Mouse (Mus musculus): ENCODE results near the gene 4833427G06Rik. TPM values are rescaled to one million over a fixed set of nuclear protein-coding genes. Genes with fewer than 3 reads are reported as not detected.

Gene 4833427G06Rik
- polyA plus RNA-seq, 1 experiment = not detected

DNA sequence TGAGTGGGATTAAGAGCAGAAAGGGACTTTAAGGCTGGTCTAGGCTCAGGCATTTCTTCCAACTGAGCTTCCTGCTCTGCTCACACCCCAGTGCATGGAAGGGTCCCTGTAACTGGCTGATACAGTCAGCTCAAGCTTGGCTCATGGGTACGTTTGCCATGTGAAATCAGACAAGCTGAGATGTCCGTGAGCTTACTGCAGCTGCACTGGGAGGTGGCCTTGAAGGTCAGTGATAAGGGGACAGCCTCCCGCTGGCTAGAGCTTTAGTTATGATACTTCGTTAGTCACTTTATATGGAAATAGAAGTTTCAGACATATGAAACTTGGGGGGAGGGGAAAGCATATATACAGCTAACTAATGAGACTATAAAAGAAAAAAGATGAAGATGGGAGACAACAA is 31.1 kb downstream of the 4833427G06Rik start:
- TF ChIP-seq POLR2A (IDR thresholded peaks at IDR 0.05; ENCODE audit: low read depth, low read length) = no peak
- no peak for TF ChIP-seq CTCF (conservative IDR thresholded peaks at IDR 0.05; ENCODE audit: insufficient read depth, insufficient read length, low read depth, low read length)
- WGBS = 91% methylated on average over 4 of the region's 4 CpGs
- no peak for DNase-seq
- Histone ChIP-seq H3K36me3 (ENCODE audit: control insufficient read depth, insufficient read depth, low read length) (no peaks in the 10 kb centered on the region), H3K27me3 (replicated peaks; ENCODE audit: control insufficient read depth, insufficient read depth, low read length) (no peaks in the 10 kb centered on the region), H3K4me3 (ENCODE audit: insufficient read depth, low read depth, low read length) (no peak overlapping the region), H3K27ac (ENCODE audit: insufficient read depth, low read depth, low read length) (no peak overlapping the region), H3K4me1 (ENCODE audit: control insufficient read depth, insufficient read depth, low read length) (no peaks in the 10 kb centered on the region)

DNA sequence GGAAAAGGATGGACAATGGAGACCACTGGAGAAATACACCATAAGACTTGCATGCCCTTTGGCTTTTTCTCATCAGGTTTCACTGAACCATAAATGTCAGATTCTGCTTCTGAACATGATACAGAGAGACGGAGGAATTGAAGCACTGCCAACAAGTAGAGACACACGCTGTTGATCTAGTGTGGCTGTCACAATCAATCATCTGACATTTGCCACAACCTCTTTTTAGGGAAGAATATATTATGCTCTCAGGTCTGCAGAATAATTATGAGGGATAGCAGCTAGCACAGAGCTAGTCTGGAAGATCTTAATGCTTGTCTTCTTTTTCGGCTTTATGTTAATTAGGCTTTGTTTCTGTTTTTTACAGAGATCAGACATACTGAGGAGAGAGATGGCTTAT is 33.7 kb downstream of the 4833427G06Rik start:
- no peak overlapping the region for H3K4me3 ChIP-seq (ENCODE audit: insufficient read depth, low read depth, low read length)
- 40% methylated on average over 3 of the region's 3 CpGs for WGBS
- no peaks in the 10 kb centered on the region for H3K27me3 ChIP-seq (replicated peaks; ENCODE audit: control insufficient read depth, insufficient read depth, low read length)
- no peaks in the 10 kb centered on the region for H3K4me1 ChIP-seq (ENCODE audit: control insufficient read depth, insufficient read depth, low read length)
- TF ChIP-seq CTCF (conservative IDR thresholded peaks at IDR 0.05; ENCODE audit: insufficient read depth, insufficient read length, low read depth, low read length) (no peak), POLR2A (IDR thresholded peaks at IDR 0.05; ENCODE audit: low read depth, low read length) (no peak)
- no peak for DNase-seq
- H3K27ac ChIP-seq (ENCODE audit: insufficient read depth, low read depth, low read length) = no peak overlapping the region
- H3K36me3 ChIP-seq (ENCODE audit: control insufficient read depth, insufficient read depth, low read length) = no peaks in the 10 kb centered on the region

DNA sequence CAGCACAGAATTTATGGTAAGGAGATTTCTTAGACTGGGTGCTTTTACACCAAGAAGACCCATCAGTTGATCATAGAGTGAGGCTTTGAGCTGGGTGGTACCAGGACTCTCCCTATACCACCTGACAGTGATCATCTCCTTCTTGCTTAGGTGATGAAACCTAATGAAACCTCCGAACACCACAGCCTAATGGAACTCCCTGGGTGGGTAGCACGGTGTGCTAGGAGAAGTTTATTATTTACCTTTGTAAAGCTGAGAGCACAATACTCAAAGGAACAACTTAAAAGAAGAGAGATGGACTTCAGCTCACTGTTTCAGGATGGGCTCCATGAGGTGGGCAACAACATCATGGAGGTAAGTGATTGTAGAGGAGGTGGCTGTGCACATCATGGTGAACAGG is 41.3 kb downstream of the 4833427G06Rik start, which contains the start of gene Btg4:
Btg4 (plus strand) TSS at position 301 of the 400 bp plus-strand sequence.
- Histone ChIP-seq H3K27me3 (replicated peaks; ENCODE audit: control insufficient read depth, insufficient read depth, low read length) (no peaks in the 10 kb centered on the region), H3K36me3 (ENCODE audit: control insufficient read depth, insufficient read depth, low read length) (no peaks in the 10 kb centered on the region), H3K4me3 (ENCODE audit: insufficient read depth, low read depth, low read length) (no peak within 1 kb of the TSS), H3K4me1 (ENCODE audit: control insufficient read depth, insufficient read depth, low read length) (no peaks in the 10 kb centered on the region), H3K27ac (ENCODE audit: insufficient read depth, low read depth, low read length) (no peak within 1 kb of the TSS)
- DNase-seq = no peak
- 86% methylated on average over 2 of the region's 2 CpGs for WGBS
- TF ChIP-seq CTCF (conservative IDR thresholded peaks at IDR 0.05; ENCODE audit: insufficient read depth, insufficient read length, low read depth, low read length) = no peak
- no peak for TF ChIP-seq POLR2A (IDR thresholded peaks at IDR 0.05; ENCODE audit: low read depth, low read length)

GRCm38 (mm10) chr9:51058951-51059521 is 42.8 kb downstream of the 4833427G06Rik start:
- Histone ChIP-seq H3K27ac (ENCODE audit: insufficient read depth, low read depth, low read length) (no peak overlapping the region), H3K4me1 (ENCODE audit: control insufficient read depth, insufficient read depth, low read length) (no peaks in the 10 kb centered on the region), H3K36me3 (ENCODE audit: control insufficient read depth, insufficient read depth, low read length) (no peaks in the 10 kb centered on the region), H3K27me3 (replicated peaks; ENCODE audit: control insufficient read depth, insufficient read depth, low read length) (no peaks in the 10 kb centered on the region), H3K4me3 (ENCODE audit: insufficient read depth, low read depth, low read length) (no peak overlapping the region)
- TF ChIP-seq POLR2A (IDR thresholded peaks at IDR 0.05; ENCODE audit: low read depth, low read length) = no peak
- no peak for TF ChIP-seq CTCF (conservative IDR thresholded peaks at IDR 0.05; ENCODE audit: insufficient read depth, insufficient read length, low read depth, low read length)
- DNase-seq = no peak
- WGBS = 78% methylated on average over 4 of the region's 4 CpGs

DNA sequence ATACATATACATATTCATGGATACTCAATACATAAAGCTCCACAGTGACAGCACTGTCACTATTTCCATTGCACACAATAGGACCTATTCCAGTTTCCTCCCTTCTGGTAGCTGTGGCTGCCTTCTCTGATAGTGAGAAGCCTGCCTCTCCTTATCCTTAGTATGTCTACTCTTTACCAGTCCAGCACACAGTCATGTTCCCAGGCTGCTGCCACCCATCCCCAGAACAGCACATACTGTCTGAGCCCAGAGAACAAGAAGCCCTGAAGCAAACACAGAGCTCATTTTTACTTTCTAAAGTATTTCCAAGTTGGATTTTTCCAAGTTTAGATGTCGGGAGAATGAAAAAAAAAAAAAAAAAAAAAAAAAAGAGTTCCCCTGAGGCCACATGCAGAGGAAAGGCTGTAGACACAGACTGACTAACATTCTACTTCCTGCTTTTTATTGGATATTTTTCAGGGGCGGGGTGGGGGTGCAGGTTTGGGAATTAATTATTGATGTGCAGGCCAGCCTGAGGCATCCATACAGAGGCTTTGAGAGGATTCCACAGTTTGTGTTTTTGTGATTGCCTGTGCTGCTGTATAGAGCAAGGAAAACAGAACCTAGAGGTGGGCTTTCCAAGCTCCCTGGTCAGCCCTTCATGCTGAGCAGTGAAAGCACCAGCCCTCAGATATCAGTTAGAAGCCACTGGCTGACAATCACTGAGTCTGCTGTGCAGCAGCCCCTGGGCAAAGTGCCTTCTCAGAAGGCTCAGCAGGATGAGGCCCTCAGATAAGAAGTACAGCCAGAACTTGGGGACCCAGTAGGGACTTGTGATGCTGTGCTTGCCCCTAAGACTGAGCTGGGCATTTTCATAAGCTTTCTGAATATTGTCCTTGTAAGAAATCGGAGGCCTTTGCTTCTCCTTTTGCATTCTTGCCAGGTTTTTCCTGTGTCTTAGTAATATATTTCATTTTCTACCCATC is 45.2 kb downstream of the 4833427G06Rik start:
- no peak overlapping the region for H3K4me3 ChIP-seq (ENCODE audit: insufficient read depth, low read depth, low read length)
- peak overlapping the region; percentile 82 for H3K27ac ChIP-seq (ENCODE audit: insufficient read depth, low read depth, low read length)
- TF ChIP-seq CTCF (conservative IDR thresholded peaks at IDR 0.05; ENCODE audit: insufficient read depth, insufficient read length, low read depth, low read length) (no peak), POLR2A (IDR thresholded peaks at IDR 0.05; ENCODE audit: low read depth, low read length) (no peak)
- no peaks in the 10 kb centered on the region for H3K4me1 ChIP-seq (ENCODE audit: control insufficient read depth, insufficient read depth, low read length)
- 53% methylated on average over 3 of the region's 3 CpGs for WGBS
- peak; percentile 38 for DNase-seq
- no peaks in the 10 kb centered on the region for H3K36me3 ChIP-seq (ENCODE audit: control insufficient read depth, insufficient read depth, low read length)
- no peaks in the 10 kb centered on the region for H3K27me3 ChIP-seq (replicated peaks; ENCODE audit: control insufficient read depth, insufficient read depth, low read length)

GRCm38 (mm10) chr9:51052180-51052579 is 49.7 kb downstream of the 4833427G06Rik start:
- H3K36me3 ChIP-seq (ENCODE audit: control insufficient read depth, insufficient read depth, low read length) = no peaks in the 10 kb centered on the region
- no peaks in the 10 kb centered on the region for H3K4me1 ChIP-seq (ENCODE audit: control insufficient read depth, insufficient read depth, low read length)
- H3K27ac ChIP-seq (ENCODE audit: insufficient read depth, low read depth, low read length) = no peak overlapping the region
- 60% methylated on average over 3 of the region's 3 CpGs for WGBS
- H3K27me3 ChIP-seq (replicated peaks; ENCODE audit: control insufficient read depth, insufficient read depth, low read length) = no peaks in the 10 kb centered on the region
- DNase-seq = peak; percentile 12
- no peak overlapping the region for H3K4me3 ChIP-seq (ENCODE audit: insufficient read depth, low read depth, low read length)
- TF ChIP-seq POLR2A (IDR thresholded peaks at IDR 0.05; ENCODE audit: low read depth, low read length) = no peak
- no peak for TF ChIP-seq CTCF (conservative IDR thresholded peaks at IDR 0.05; ENCODE audit: insufficient read depth, insufficient read length, low read depth, low read length)

- Histone ChIP-seq H3K27ac (ENCODE audit: insufficient read depth, low read depth, low read length) (no peak overlapping the region), H3K4me1 (ENCODE audit: control insufficient read depth, insufficient read depth, low read length) (no peaks in the 10 kb centered on the region)
Measured at GRCm38 (mm10) chr9:51042136-51042535, 59.7 kb downstream of the 4833427G06Rik start.

More at GRCm38 (mm10) chr9:51042136-51042535, 59.7 kb downstream of the 4833427G06Rik start:
- TF ChIP-seq CTCF (conservative IDR thresholded peaks at IDR 0.05; ENCODE audit: insufficient read depth, insufficient read length, low read depth, low read length) (no peak), POLR2A (IDR thresholded peaks at IDR 0.05; ENCODE audit: low read depth, low read length) (no peak)
- Histone ChIP-seq H3K27me3 (replicated peaks; ENCODE audit: control insufficient read depth, insufficient read depth, low read length) (no peaks in the 10 kb centered on the region), H3K36me3 (ENCODE audit: control insufficient read depth, insufficient read depth, low read length) (no peaks in the 10 kb centered on the region), H3K4me3 (ENCODE audit: insufficient read depth, low read depth, low read length) (no peak overlapping the region)
- WGBS = 79% methylated on average over 6 of the region's 6 CpGs
- DNase-seq = no peak
